Mouse (Mus musculus) MEL (cell line): ENCODE measurements at regions not wholly inside any gene's neighbourhood (a gene's known extent, or its start where the extent isn't known, plus 50 kb on each side); places are given as distances from the start of the nearest gene placed in this dataset.

Experiments
- DNase-seq: peaks from one replicate; pipeline ENCODE4 v3.0.0; 2011; ENCODE audit warnings: low read depth, low spot score
- H3K27ac ChIP-seq: 2 replicates; pipeline ENCODE4 v1.5.1; 2012; ENCODE audit warnings: low read depth, mild to moderate bottlenecking, control low read depth, low read length, moderate library complexity; ENCODE audit not compliant: control insufficient read depth
- H3K27me3 ChIP-seq, 2 experiments: fragments of 150-350 bp in 1 of 2; sonication (generic) in 1 of 2; 2 replicates each; pipeline ENCODE4 v1.6.1; 2012; ENCODE audit warnings: low read length in 2 of 2, mild to moderate bottlenecking in 2 of 2, improper control_type of control experiment in 1 of 2, moderate library complexity in 1 of 2; ENCODE audit not compliant: insufficient read depth in 2 of 2, control insufficient read depth in 1 of 2
- H3K36me3 ChIP-seq, 2 experiments: 2 replicates each; pipeline ENCODE4 v1.6.1; 2012 to 2014; ENCODE audit warnings: low read length in 2 of 2, improper control_type of control experiment in 1 of 2, inconsistent platforms in 1 of 2, mild to moderate bottlenecking in 1 of 2; ENCODE audit not compliant: insufficient read depth in 2 of 2, control insufficient read depth in 1 of 2
- H3K4me1 ChIP-seq, 2 experiments: fragments of 150-350 bp in 1 of 2; sonication (generic) in 1 of 2; 2 replicates each; pipeline ENCODE4 v1.6.1; 2012; ENCODE audit warnings: low read length in 2 of 2, improper control_type of control experiment in 1 of 2, mild to moderate bottlenecking in 1 of 2; ENCODE audit not compliant: insufficient read depth in 2 of 2, control insufficient read depth in 1 of 2
- H3K4me3 ChIP-seq, 2 experiments: fragments of 150-350 bp in 1 of 2; sonication (generic) in 1 of 2; 2 replicates each; pipeline ENCODE4 v1.5.1; 2012; ENCODE audit warnings: low read depth in 2 of 2, low read length in 2 of 2, mild to moderate bottlenecking in 2 of 2, moderate library complexity in 2 of 2, control low read depth in 1 of 2, improper control_type of control experiment in 1 of 2; ENCODE audit not compliant: control insufficient read depth in 1 of 2, insufficient read depth in 1 of 2
- H3K79me2 ChIP-seq: 2 replicates; pipeline ENCODE4 v1.6.1; 2012; ENCODE audit warnings: mild to moderate bottlenecking, low read length, moderate library complexity; ENCODE audit not compliant: control insufficient read depth, poor library complexity, insufficient read depth
- H3K9ac ChIP-seq: 2 replicates; pipeline ENCODE4 v1.6.1; 2012; ENCODE audit warnings: low read depth, mild to moderate bottlenecking, control low read depth, low read length, moderate library complexity; ENCODE audit not compliant: control insufficient read depth, poor library complexity, severe bottlenecking
- H3K9me3 ChIP-seq: fragments of 150-350 bp; sonication (generic); replicated peaks from 2 replicates; pipeline ENCODE4 v1.6.1; 2012; ENCODE audit warnings: mild to moderate bottlenecking, low read length, improper control_type of control experiment, moderate library complexity; ENCODE audit not compliant: insufficient read depth
- CHD2 ChIP-seq: IDR thresholded peaks from 2 replicates; pipeline ENCODE4 v1.6.1; 2011; ENCODE audit warnings: low read length, improper control_type of control experiment
- E2F4 ChIP-seq: IDR thresholded peaks from 2 replicates; pipeline ENCODE4 v1.6.1; 2011; ENCODE audit warnings: low read depth, low read length, improper control_type of control experiment, borderline replicate concordance
- ELF1 ChIP-seq: IDR thresholded peaks from 2 replicates; pipeline ENCODE4 v1.6.1; 2014; ENCODE audit warnings: low read depth, mild to moderate bottlenecking, inconsistent platforms, low read length, improper control_type of control experiment, moderate library complexity
- EP300 ChIP-seq, 2 experiments: IDR thresholded peaks; 2 replicates each; pipeline ENCODE4 v1.6.1; 2011; ENCODE audit warnings: improper control_type of control experiment in 2 of 2, low read length in 2 of 2, low read depth in 1 of 2, mild to moderate bottlenecking in 1 of 2
- GABPA ChIP-seq: IDR thresholded peaks from 2 replicates; pipeline ENCODE4 v1.6.1; 2012; ENCODE audit warnings: low read depth, mild to moderate bottlenecking, inconsistent platforms, low read length, improper control_type of control experiment, moderate library complexity
- HCFC1 ChIP-seq: IDR thresholded peaks from 2 replicates; pipeline ENCODE4 v1.6.1; 2012; ENCODE audit warnings: low read depth, mild to moderate bottlenecking, inconsistent platforms, low read length, improper control_type of control experiment, moderate library complexity
- KAT2A ChIP-seq: conservative IDR thresholded peaks from 2 replicates; pipeline ENCODE4 v1.6.1; 2012; ENCODE audit warnings: low read depth, low read length, improper control_type of control experiment, inconsistent platforms
- MAFK ChIP-seq: IDR thresholded peaks from 2 replicates; pipeline ENCODE4 v1.6.1; 2011; ENCODE audit warnings: low read depth, mild to moderate bottlenecking, low read length, improper control_type of control experiment, borderline replicate concordance
- MEF2A ChIP-seq: IDR thresholded peaks from 2 replicates; pipeline ENCODE4 v1.6.1; 2014; ENCODE audit warnings: low read depth, mild to moderate bottlenecking, inconsistent platforms, low read length, improper control_type of control experiment; ENCODE audit not compliant: poor library complexity, insufficient replicate concordance, severe bottlenecking; ENCODE audit errors: extremely low read depth
- MXI1 ChIP-seq: IDR thresholded peaks from 2 replicates; pipeline ENCODE4 v1.6.1; 2011; ENCODE audit warnings: mild to moderate bottlenecking, low read depth, low read length, improper control_type of control experiment
- MYC ChIP-seq: IDR thresholded peaks from 2 replicates; pipeline ENCODE4 v1.6.1; 2011; ENCODE audit warnings: low read depth, mild to moderate bottlenecking, low read length, improper control_type of control experiment, moderate library complexity
- NRF1 ChIP-seq: IDR thresholded peaks from 2 replicates; pipeline ENCODE4 v1.6.1; 2014; ENCODE audit warnings: low read depth, mild to moderate bottlenecking, inconsistent platforms, low read length, improper control_type of control experiment, moderate library complexity; ENCODE audit not compliant: poor library complexity, insufficient read depth, severe bottlenecking
- POLR2AphosphoS5 ChIP-seq: IDR thresholded peaks from 2 replicates; pipeline ENCODE4 v1.6.1; 2012; ENCODE audit warnings: low read depth, borderline replicate concordance, mild to moderate bottlenecking, inconsistent platforms, low read length, moderate library complexity, mixed read lengths
- RAD21 ChIP-seq: IDR thresholded peaks from 2 replicates; pipeline ENCODE4 v1.6.1; 2011; ENCODE audit warnings: mild to moderate bottlenecking, low read depth, low read length, improper control_type of control experiment
- RCOR1 ChIP-seq: IDR thresholded peaks from 2 replicates; pipeline ENCODE4 v1.6.1; 2012; ENCODE audit warnings: low read depth, mild to moderate bottlenecking, inconsistent platforms, low read length, improper control_type of control experiment
- TBP ChIP-seq: IDR thresholded peaks from 2 replicates; pipeline ENCODE4 v1.8.0; 2011; ENCODE audit warnings: low read depth, low read length, improper control_type of control experiment
- UBTF ChIP-seq: IDR thresholded peaks from 2 replicates; pipeline ENCODE4 v1.6.1; 2012; ENCODE audit warnings: low read depth, mild to moderate bottlenecking, inconsistent platforms, low read length, improper control_type of control experiment, moderate library complexity, borderline replicate concordance; ENCODE audit not compliant: insufficient read depth
- USF1 ChIP-seq: IDR thresholded peaks from 2 replicates; pipeline ENCODE4 v1.6.1; 2014; ENCODE audit warnings: low read depth, mild to moderate bottlenecking, inconsistent platforms, low read length, improper control_type of control experiment, moderate library complexity
- USF2 ChIP-seq, 2 experiments: IDR thresholded peaks; 2 replicates each; pipeline ENCODE4 v1.6.1; 2011 to 2012; ENCODE audit warnings: improper control_type of control experiment in 2 of 2, low read length in 2 of 2, borderline replicate concordance in 1 of 2, inconsistent platforms in 1 of 2, low read depth in 1 of 2, mild to moderate bottlenecking in 1 of 2; ENCODE audit not compliant: insufficient read depth in 1 of 2
- ZKSCAN1 ChIP-seq: IDR thresholded peaks from 2 replicates; pipeline ENCODE4 v1.6.1; 2012; ENCODE audit warnings: low read depth, mild to moderate bottlenecking, inconsistent platforms, low read length, improper control_type of control experiment, moderate library complexity

DNA sequence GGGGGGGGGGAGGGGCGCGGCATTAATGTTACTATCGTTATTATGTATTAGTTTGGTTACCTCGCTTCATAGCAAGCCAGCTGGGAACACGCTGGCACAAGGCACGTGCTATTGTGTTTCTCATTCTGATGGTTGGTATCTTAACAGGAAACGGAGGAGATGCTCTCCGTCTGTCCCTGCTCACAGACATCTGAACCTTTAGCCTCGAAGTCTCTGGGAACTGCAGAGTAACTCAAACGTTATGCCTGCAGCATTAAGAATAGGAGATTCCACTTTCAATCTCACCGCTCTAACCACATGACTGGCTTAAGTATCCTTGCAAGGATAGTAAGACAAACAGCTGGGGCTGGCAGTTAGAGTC lies 80.0 kb downstream of the Nfkbiz start:
- H3K27ac ChIP-seq, result no peak overlapping the region
- H3K9ac ChIP-seq, result no peak overlapping the region
- H3K36me3 ChIP-seq, result no peaks in the 10 kb centered on the region
- no peak for DNase-seq
- no peak for TF ChIP-seq TBP
- no peak for TF ChIP-seq MXI1
- TF ChIP-seq RAD21, result no peak
- no peak for TF ChIP-seq MAFK
- TF ChIP-seq POLR2AphosphoS5, result no peak
- TF ChIP-seq USF1, result no peak
- no peak for TF ChIP-seq E2F4
- no peak for TF ChIP-seq USF2 (IDR thresholded peaks at IDR 0.05; ENCODE audit: borderline replicate concordance in 1 of 2, insufficient read depth in 1 of 2, low read depth in 1 of 2, low read length in 2 of 2)
- no peak for TF ChIP-seq EP300 (IDR thresholded peaks at IDR 0.05; ENCODE audit: low read depth in 1 of 2, low read length in 2 of 2)
- TF ChIP-seq NRF1, result no peak
- no peak for TF ChIP-seq MYC
- TF ChIP-seq RCOR1, result no peak
- TF ChIP-seq HCFC1, result no peak
- no peak for TF ChIP-seq ZKSCAN1
- TF ChIP-seq GABPA, result no peak
- H3K27me3 ChIP-seq, result no peaks in the 10 kb centered on the region; a peak in 1 of 4 replicates
- H3K4me1 ChIP-seq, result no peaks in the 10 kb centered on the region
- no peaks in the 10 kb centered on the region for H3K79me2 ChIP-seq
- no peak overlapping the region for H3K4me3 ChIP-seq
- no peaks in the 10 kb centered on the region for H3K9me3 ChIP-seq

DNA sequence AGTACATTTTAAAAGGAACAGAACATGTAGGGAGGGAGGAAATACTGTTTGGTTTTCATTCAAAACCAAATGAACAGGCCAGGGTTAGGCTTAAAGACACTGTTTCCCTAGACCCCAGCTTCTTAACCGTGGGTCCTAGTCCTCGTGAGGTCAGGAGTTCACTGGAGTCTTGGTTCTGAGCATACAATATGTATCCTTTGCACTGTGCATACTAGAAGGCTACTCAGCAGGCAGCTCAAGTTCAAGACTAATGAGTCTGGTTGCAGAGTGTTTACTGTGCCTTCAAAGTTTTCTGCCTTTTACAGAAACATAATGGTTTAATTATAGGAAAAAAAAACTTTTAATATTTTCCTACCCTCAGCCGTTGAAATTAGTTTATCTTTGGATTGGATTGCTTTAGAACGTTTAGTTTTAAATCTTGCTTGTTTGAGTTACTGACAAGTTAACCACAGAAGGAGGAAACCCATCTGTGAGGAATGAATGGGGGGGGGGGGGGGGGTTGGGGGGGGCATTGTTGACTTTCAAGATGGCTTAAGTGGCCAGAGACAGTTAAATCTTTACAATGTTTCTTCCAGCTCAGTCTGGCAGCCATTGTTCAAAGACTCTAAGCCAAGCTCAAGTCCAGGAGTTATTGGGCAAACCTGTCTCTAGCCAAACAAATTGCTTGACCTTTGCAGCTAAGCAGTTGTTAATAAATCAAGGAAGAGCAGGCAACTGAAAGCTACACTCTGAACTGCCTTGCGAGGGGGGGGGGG lies 80.6 kb downstream of the Nfkbiz start:
- Histone ChIP-seq H3K4me3 (no peak overlapping the region), H3K4me1 (no peaks in the 10 kb centered on the region), H3K27ac (no peak overlapping the region), H3K79me2 (no peaks in the 10 kb centered on the region), H3K27me3 (no peaks in the 10 kb centered on the region; a peak in 1 of 4 replicates), H3K9ac (no peak overlapping the region), H3K9me3 (no peaks in the 10 kb centered on the region), H3K36me3 (no peaks in the 10 kb centered on the region)
- DNase-seq, result no peak
- TF ChIP-seq MEF2A, result no peak
- no peak for TF ChIP-seq ELF1
- TF ChIP-seq POLR2AphosphoS5, result no peak
- TF ChIP-seq NRF1, result no peak
- no peak for TF ChIP-seq CHD2
- no peak for TF ChIP-seq RCOR1
- TF ChIP-seq KAT2A, result no peak
- TF ChIP-seq USF2 (IDR thresholded peaks at IDR 0.05; ENCODE audit: borderline replicate concordance in 1 of 2, insufficient read depth in 1 of 2, low read depth in 1 of 2, low read length in 2 of 2), result no peak
- TF ChIP-seq UBTF, result no peak
